Mouse (Mus musculus): ENCODE measurements around the gene Zfp428. TPM values are rescaled to one million over a fixed set of nuclear protein-coding genes. Genes with fewer than 3 reads are reported as not detected.

The Zfp428 gene
- polyA plus RNA-seq, 2 experiments: 29.6 to 67.8 TPM

GRCm38 (mm10) chr7:24529580-24529979, 22.8 kb downstream of the Zfp428 start:
- H3K9me3 ChIP-seq (ENCODE audit: control insufficient read depth, low read length): no peaks in the 10 kb centered on the region
- TF ChIP-seq POLR2A (IDR thresholded peaks at IDR 0.05; ENCODE audit: borderline replicate concordance, extremely low read depth, insufficient read depth, insufficient read length): no peak
- ATAC-seq (ENCODE audit: low FRiP score, low read depth) (no peak), DNase-seq (ENCODE audit: low spot score) (no peak)
- peak overlapping the region; percentile 69 for H3K9ac ChIP-seq (ENCODE audit: low read depth, low read length, severe bottlenecking)
- peaks cover 22% of the 10 kb centered on the region for H3K36me3 ChIP-seq (ENCODE audit: control insufficient read depth, insufficient read depth, low read length)
- H3K4me1 ChIP-seq (ENCODE audit: control insufficient read depth, insufficient read depth, low read length): peaks cover 26% of the 10 kb centered on the region
- peak overlapping the region; percentile 66 for H3K4me3 ChIP-seq (replicated peaks; ENCODE audit: low read length)
- WGBS: 64% methylated on average over 11 of the region's 11 CpGs
- peak overlapping the region; percentile 75 for H3K4me2 ChIP-seq (replicated peaks; ENCODE audit: low read depth, low read length, severe bottlenecking)
- H3K27me3 ChIP-seq (ENCODE audit: control insufficient read depth, insufficient read depth, low read length): no peaks in the 10 kb centered on the region
- H3K27ac ChIP-seq (replicated peaks; ENCODE audit: low read depth, low read length): 0 out of 2 replicates have a peak overlapping the region, but pooled peaks have one; percentile 83

- WGBS: under 1% methylated on average over 44 of the region's 44 CpGs
- H3K9ac ChIP-seq (ENCODE audit: low read depth, low read length, severe bottlenecking): peak within 1 kb of the TSS; percentile 72
- peak within 1 kb of the TSS; percentile 94 for H3K4me2 ChIP-seq (replicated peaks; ENCODE audit: low read depth, low read length, severe bottlenecking)
- no peaks in the 10 kb centered on the region for H3K9me3 ChIP-seq (ENCODE audit: control insufficient read depth, low read length)
- peak within 1 kb of the TSS; percentile 83 for H3K27ac ChIP-seq (replicated peaks; ENCODE audit: low read depth, low read length)
- peak within 1 kb of the TSS; percentile 66 for H3K4me3 ChIP-seq (replicated peaks; ENCODE audit: low read length)
- H3K4me1 ChIP-seq (ENCODE audit: control insufficient read depth, insufficient read depth, low read length): peaks cover 26% of the 10 kb centered on the region
- TF ChIP-seq POLR2A (IDR thresholded peaks at IDR 0.05; ENCODE audit: borderline replicate concordance, extremely low read depth, insufficient read depth, insufficient read length): 0 out of 2 replicates have a peak, but pooled peaks have one; percentile 38
- H3K27me3 ChIP-seq (ENCODE audit: control insufficient read depth, insufficient read depth, low read length): no peaks in the 10 kb centered on the region
- ATAC-seq (ENCODE audit: low FRiP score, low read depth): peak; percentile 95
- DNase-seq (ENCODE audit: low spot score): peak; percentile 100
- H3K36me3 ChIP-seq (ENCODE audit: control insufficient read depth, insufficient read depth, low read length): peaks cover 26% of the 10 kb centered on the region
Measured at GRCm38 (mm10) chr7:24530062-24530931, 23.5 kb downstream of the Zfp428 start, which contains the start of gene Irgq. TSS of gene Irgq (plus strand) at chr7:24530689.

- Histone ChIP-seq H3K9me3 (ENCODE audit: control insufficient read depth, low read length) (no peaks in the 10 kb centered on the region), H3K27ac (replicated peaks; ENCODE audit: low read depth, low read length) (peak overlapping the region; percentile 67), H3K4me2 (replicated peaks; ENCODE audit: low read depth, low read length, severe bottlenecking) (peak overlapping the region; percentile 94), H3K9ac (ENCODE audit: low read depth, low read length, severe bottlenecking) (peak overlapping the region; percentile 72), H3K27me3 (ENCODE audit: control insufficient read depth, insufficient read depth, low read length) (no peaks in the 10 kb centered on the region), H3K4me3 (replicated peaks; ENCODE audit: low read length) (peak overlapping the region; percentile 66), H3K4me1 (ENCODE audit: control insufficient read depth, insufficient read depth, low read length) (peaks cover 26% of the 10 kb centered on the region), H3K36me3 (ENCODE audit: control insufficient read depth, insufficient read depth, low read length) (peaks cover 36% of the 10 kb centered on the region)
- 1% methylated on average over 43 of the region's 43 CpGs for WGBS
- ATAC-seq (ENCODE audit: low FRiP score, low read depth): peak; percentile 45
- TF ChIP-seq POLR2A (IDR thresholded peaks at IDR 0.05; ENCODE audit: borderline replicate concordance, extremely low read depth, insufficient read depth, insufficient read length): peak; percentile 22; the same call in 1 of the 2 replicates
- DNase-seq (ENCODE audit: low spot score): peak; percentile 73
Measured at GRCm38 (mm10) chr7:24531211-24531971, 24.6 kb downstream of the Zfp428 start.

DNA sequence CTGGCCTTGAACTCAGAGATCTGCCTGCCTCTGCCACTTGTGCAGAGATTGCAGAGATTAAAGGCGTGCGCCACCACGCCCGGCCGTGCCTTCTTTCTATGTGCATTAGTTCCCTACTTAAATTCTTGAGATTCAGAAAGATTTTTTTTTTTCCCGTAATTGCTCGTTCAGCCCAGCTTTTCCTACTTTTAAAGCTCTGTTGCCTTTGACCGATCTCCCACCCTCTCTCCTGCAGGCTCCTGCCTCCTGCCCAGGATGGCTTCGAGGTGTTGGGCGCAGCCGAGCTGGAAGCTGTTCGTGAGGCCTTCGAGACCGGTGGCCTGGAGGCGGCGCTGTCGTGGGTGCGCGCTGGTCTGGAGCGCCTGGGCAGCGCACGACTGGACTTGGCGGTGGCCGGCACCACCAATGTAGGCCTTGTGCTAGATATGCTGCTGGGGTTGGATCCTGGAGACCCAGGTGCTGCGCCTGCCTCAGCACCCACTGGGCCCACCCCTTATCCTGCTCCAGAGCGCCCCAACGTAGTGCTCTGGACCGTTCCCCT, 26.3 kb downstream of the Zfp428 start:
- no peak for DNase-seq (ENCODE audit: low spot score)
- WGBS: 70% methylated on average over 28 of the region's 28 CpGs
- no peak for ATAC-seq (ENCODE audit: low FRiP score, low read depth)
- no peak overlapping the region for H3K27ac ChIP-seq (replicated peaks; ENCODE audit: low read depth, low read length)
- no peaks in the 10 kb centered on the region for H3K27me3 ChIP-seq (ENCODE audit: control insufficient read depth, insufficient read depth, low read length)
- H3K4me3 ChIP-seq (replicated peaks; ENCODE audit: low read length): no peak overlapping the region
- TF ChIP-seq POLR2A (IDR thresholded peaks at IDR 0.05; ENCODE audit: borderline replicate concordance, extremely low read depth, insufficient read depth, insufficient read length): no peak
- peaks cover 26% of the 10 kb centered on the region for H3K4me1 ChIP-seq (ENCODE audit: control insufficient read depth, insufficient read depth, low read length)
- H3K9ac ChIP-seq (ENCODE audit: low read depth, low read length, severe bottlenecking): no peak overlapping the region
- no peaks in the 10 kb centered on the region for H3K9me3 ChIP-seq (ENCODE audit: control insufficient read depth, low read length)
- H3K4me2 ChIP-seq (replicated peaks; ENCODE audit: low read depth, low read length, severe bottlenecking): no peak overlapping the region
- peaks cover 40% of the 10 kb centered on the region for H3K36me3 ChIP-seq (ENCODE audit: control insufficient read depth, insufficient read depth, low read length)

DNA sequence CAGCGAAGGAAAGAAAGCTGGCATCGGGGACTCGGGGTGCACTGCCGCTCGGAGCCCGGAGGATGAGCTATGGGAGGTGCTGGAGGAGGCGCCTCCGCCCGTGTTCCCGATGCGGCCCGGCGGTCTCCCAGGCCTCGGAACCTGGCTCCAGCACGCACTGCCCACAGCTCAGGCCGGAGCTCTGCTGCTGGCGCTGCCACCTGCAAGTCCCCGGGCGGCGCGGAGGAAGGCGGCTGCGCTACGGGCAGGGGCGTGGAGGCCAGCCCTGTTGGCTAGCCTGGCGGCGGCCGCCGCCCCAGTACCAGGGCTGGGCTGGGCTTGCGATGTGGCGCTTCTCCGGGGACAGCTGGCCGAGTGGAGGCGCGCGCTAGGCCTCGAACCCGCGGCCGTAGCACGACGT, 27.0 kb downstream of the Zfp428 start:
- no peak overlapping the region for H3K27ac ChIP-seq (replicated peaks; ENCODE audit: low read depth, low read length)
- ATAC-seq (ENCODE audit: low FRiP score, low read depth) (no peak), DNase-seq (ENCODE audit: low spot score) (no peak)
- peaks cover 26% of the 10 kb centered on the region for H3K4me1 ChIP-seq (ENCODE audit: control insufficient read depth, insufficient read depth, low read length)
- no peaks in the 10 kb centered on the region for H3K9me3 ChIP-seq (ENCODE audit: control insufficient read depth, low read length)
- no peak overlapping the region for H3K9ac ChIP-seq (ENCODE audit: low read depth, low read length, severe bottlenecking)
- H3K36me3 ChIP-seq (ENCODE audit: control insufficient read depth, insufficient read depth, low read length): peaks cover 40% of the 10 kb centered on the region
- no peak for TF ChIP-seq POLR2A (IDR thresholded peaks at IDR 0.05; ENCODE audit: borderline replicate concordance, extremely low read depth, insufficient read depth, insufficient read length)
- H3K4me3 ChIP-seq (replicated peaks; ENCODE audit: low read length): no peak overlapping the region
- WGBS: 27% methylated on average over 21 of the region's 42 CpGs
- H3K4me2 ChIP-seq (replicated peaks; ENCODE audit: low read depth, low read length, severe bottlenecking): 0 out of 2 replicates have a peak overlapping the region, but pooled peaks have one; percentile 3
- no peaks in the 10 kb centered on the region for H3K27me3 ChIP-seq (ENCODE audit: control insufficient read depth, insufficient read depth, low read length)

Data from limb, embryonic 14.5 days (tissue).